In the genomic region with DNA sequence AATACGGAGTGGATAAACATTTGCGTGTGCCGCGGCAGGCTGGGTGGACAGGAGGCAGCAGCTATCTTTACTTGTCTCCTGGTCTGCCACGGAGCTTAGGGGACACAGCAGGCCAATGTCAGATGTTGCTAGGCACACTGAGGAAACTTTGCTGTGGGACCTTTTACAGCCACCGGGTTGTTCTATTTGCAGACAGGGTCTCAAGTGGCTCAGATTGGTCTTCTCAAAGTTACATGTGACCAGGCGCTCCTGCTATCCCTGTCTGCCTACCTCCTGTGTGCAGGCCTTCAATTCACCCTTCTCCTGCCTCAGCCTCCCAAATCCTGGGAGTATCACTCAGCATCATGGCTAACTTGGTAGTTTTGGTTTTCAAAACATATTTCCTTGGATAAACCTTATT, we compare ENCODE assay signal across 13 mouse cellular contexts.
"Had no signal": no experiment of that assay in that cellular context is flagged by ENCODE, and none has a peak within 500 bp of the region (broad histone marks: within the 10 kb centered on the region; RNA-seq: fewer than 3 reads in every experiment).

No protein-coding gene starts in this region.

- H3K4me2 ChIP-seq: liver, embryonic 15.5 days; midbrain, embryonic 13.5 days; neural tube, embryonic 15.5 days had no signal

- H3K27me3 ChIP-seq: liver, embryonic 15.5 days; neural tube, embryonic 15.5 days had no signal

- H3K27ac ChIP-seq: left cerebral cortex, adult 2 months; limb, embryonic 10.5 days; liver, embryonic 15.5 days; midbrain, embryonic 13.5 days; neural tube, embryonic 15.5 days had no signal

- ATAC-seq: lung, postnatal 0 days; midbrain, embryonic 13.5 days had no signal

- H3K36me3 ChIP-seq: limb, embryonic 10.5 days; liver, embryonic 15.5 days; midbrain, embryonic 13.5 days; neural tube, embryonic 15.5 days had no signal

- H3K9ac ChIP-seq: liver, embryonic 15.5 days; midbrain, embryonic 13.5 days; neural tube, embryonic 15.5 days had no signal

- H3K4me1 ChIP-seq: neural tube, embryonic 15.5 days had no signal

- H3K4me3 ChIP-seq: left cerebral cortex, adult 2 months; limb, embryonic 10.5 days; liver, embryonic 15.5 days; midbrain, embryonic 13.5 days; neural tube, embryonic 15.5 days had no signal

- DNase-seq: kidney, postnatal 14 days; lung, adult 2 months; lung, postnatal 36 days; right cerebral cortex, adult 18-20 months; right cerebral cortex, postnatal 25 days; thymus, adult 18-20 months; thymus, postnatal 14 days had no signal

- H3K9me3 ChIP-seq: limb, embryonic 10.5 days; liver, embryonic 15.5 days; midbrain, embryonic 13.5 days; neural tube, embryonic 15.5 days had no signal
